Mouse (Mus musculus): ENCODE measurements around the gene Rptor. TPM values are rescaled to one million over a fixed set of nuclear protein-coding genes. Genes with fewer than 3 reads are reported as not detected.

Rptor gene
- total and polyA plus RNA-seq, 2 experiments from 2014 or later: 8.0 to 46.7 TPM

DNA sequence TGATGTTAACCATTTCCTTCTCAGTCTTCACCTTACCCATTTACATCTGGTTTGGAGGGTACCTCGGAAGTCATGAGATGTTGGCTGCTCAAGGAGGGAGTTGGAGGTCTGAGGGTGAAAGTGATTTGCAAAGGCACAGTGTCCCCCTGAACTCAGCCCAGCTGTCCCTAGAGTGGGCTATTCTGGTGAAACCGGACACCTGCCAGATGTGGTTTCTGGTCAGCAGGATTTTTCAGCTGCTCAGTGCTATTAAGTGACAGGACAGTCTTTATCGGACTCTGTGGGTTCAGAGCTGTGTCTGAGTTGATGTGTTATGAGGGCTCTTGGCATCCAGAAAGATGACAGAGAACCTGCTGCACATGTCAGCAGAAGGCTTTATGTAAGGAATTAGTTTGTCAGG is 18.6 kb downstream of the Rptor start:
- no peak for DNase-seq
- Histone ChIP-seq H3K27ac (ENCODE audit: low read depth, low read length) (no peak overlapping the region), H3K4me2 (ENCODE audit: low read depth) (no peak overlapping the region), H3K27me3 (ENCODE audit: insufficient read depth, low read length) (no peaks in the 10 kb centered on the region), H3K9me3 (ENCODE audit: low read length) (no peaks in the 10 kb centered on the region), H3K4me3 (ENCODE audit: low read depth, low read length) (no peak overlapping the region), H3K36me3 (ENCODE audit: insufficient read depth) (no peaks in the 10 kb centered on the region), H3K4me1 (ENCODE audit: insufficient read depth) (peaks cover 6% of the 10 kb centered on the region; the same call in 1 of the 2 replicates), H3K9ac (no peak overlapping the region)
- TF ChIP-seq CTCF (IDR thresholded peaks at IDR 0.05; ENCODE audit: low read depth): no peak
- ATAC-seq: no peak
- WGBS: 82% methylated on average over 3 of the region's 3 CpGs

DNA sequence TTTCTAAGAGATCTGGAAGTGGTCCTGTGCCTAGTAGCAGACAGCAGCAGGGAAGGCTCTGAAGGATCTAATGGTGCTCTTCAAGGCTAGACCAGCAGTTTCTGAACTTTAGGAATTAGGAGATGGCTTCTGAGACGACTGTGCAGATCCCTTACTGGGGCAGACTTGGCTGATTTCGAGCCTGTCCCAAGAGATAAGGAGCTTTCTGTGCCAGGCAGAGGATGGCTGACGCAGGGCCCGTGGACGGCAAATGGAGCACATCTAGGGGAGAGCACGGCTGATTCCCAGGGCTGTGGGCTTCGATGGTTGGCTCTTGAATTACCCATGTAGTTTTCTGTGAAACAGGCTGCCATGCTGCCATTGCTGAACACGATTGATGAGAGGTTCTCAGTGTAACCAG is 21.1 kb downstream of the Rptor start:
- no peak overlapping the region for H3K9ac ChIP-seq
- H3K4me2 ChIP-seq (ENCODE audit: low read depth): no peak overlapping the region
- ATAC-seq: no peak
- TF ChIP-seq CTCF (IDR thresholded peaks at IDR 0.05; ENCODE audit: low read depth): no peak
- peaks cover 6% of the 10 kb centered on the region; the same call in 1 of the 2 replicates for H3K4me1 ChIP-seq (ENCODE audit: insufficient read depth)
- DNase-seq: no peak
- H3K9me3 ChIP-seq (ENCODE audit: low read length): no peaks in the 10 kb centered on the region
- WGBS: 89% methylated on average over 8 of the region's 8 CpGs
- no peak overlapping the region for H3K27ac ChIP-seq (ENCODE audit: low read depth, low read length)
- no peak overlapping the region for H3K4me3 ChIP-seq (ENCODE audit: low read depth, low read length)
- H3K27me3 ChIP-seq (ENCODE audit: insufficient read depth, low read length): no peaks in the 10 kb centered on the region
- H3K36me3 ChIP-seq (ENCODE audit: insufficient read depth): no peaks in the 10 kb centered on the region

DNA sequence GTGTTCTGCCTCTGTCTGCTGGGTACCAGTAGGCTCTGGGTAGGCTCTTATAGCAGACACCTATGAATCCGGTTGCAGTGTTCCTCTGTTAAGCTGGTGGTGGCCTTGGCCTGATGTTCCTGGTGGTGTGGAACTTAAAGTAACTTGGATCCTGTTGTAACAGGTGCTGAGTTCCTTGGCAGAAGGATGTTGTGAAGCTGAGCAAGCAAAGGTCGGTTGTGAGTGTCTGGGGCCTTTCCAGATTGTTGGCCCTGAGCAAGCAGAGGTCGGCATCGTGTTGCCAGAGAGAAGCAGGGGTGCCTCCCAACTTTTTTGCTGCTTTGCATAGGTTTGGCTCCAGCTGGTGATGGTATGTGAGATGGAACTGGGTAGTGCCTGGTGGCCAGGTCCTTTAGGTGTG is 21.7 kb downstream of the Rptor start:
- no peak overlapping the region for H3K9ac ChIP-seq
- H3K9me3 ChIP-seq (ENCODE audit: low read length): no peaks in the 10 kb centered on the region
- H3K4me1 ChIP-seq (ENCODE audit: insufficient read depth): peaks cover 6% of the 10 kb centered on the region; the same call in 1 of the 2 replicates
- H3K27me3 ChIP-seq (ENCODE audit: insufficient read depth, low read length): no peaks in the 10 kb centered on the region
- no peak overlapping the region for H3K4me2 ChIP-seq (ENCODE audit: low read depth)
- DNase-seq (no peak), ATAC-seq (no peak)
- no peak overlapping the region for H3K4me3 ChIP-seq (ENCODE audit: low read depth, low read length)
- 87% methylated on average over 4 of the region's 4 CpGs for WGBS
- no peak for TF ChIP-seq CTCF (IDR thresholded peaks at IDR 0.05; ENCODE audit: low read depth)
- no peaks in the 10 kb centered on the region for H3K36me3 ChIP-seq (ENCODE audit: insufficient read depth)
- no peak overlapping the region for H3K27ac ChIP-seq (ENCODE audit: low read depth, low read length)

DNA sequence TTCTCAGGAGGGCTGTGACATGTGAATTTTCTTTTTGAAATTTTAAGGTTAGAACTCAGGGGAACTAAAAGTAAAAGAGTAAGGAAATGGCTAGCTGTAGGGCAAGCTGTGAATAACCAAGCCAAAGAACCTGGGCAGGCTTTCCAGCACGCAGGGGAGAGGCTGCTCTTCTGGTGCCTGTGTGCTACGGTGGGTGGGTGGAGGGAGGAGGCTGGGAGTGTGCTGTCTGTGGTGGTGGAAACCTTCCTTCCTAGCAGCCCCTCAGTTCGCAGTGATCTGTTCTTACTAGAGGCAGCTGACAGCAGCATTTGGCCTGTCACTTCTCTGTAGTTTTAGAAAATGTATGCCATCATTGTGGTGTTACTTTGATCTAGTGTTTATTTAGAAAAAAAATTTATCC is 22.2 kb downstream of the Rptor start:
- 0 out of 2 replicates have a peak overlapping the region, but pooled peaks have one; percentile 9 for H3K27ac ChIP-seq (ENCODE audit: low read depth, low read length)
- no peak overlapping the region for H3K4me2 ChIP-seq (ENCODE audit: low read depth)
- H3K9ac ChIP-seq: no peak overlapping the region
- H3K27me3 ChIP-seq (ENCODE audit: insufficient read depth, low read length): no peaks in the 10 kb centered on the region
- WGBS: 32% methylated on average over 3 of the region's 3 CpGs
- peaks cover 6% of the 10 kb centered on the region; the same call in 1 of the 2 replicates for H3K4me1 ChIP-seq (ENCODE audit: insufficient read depth)
- no peaks in the 10 kb centered on the region for H3K36me3 ChIP-seq (ENCODE audit: insufficient read depth)
- H3K9me3 ChIP-seq (ENCODE audit: low read length): no peaks in the 10 kb centered on the region
- no peak overlapping the region for H3K4me3 ChIP-seq (ENCODE audit: low read depth, low read length)
- TF ChIP-seq CTCF (IDR thresholded peaks at IDR 0.05; ENCODE audit: low read depth): no peak
- DNase-seq (no peak), ATAC-seq (no peak)

DNA sequence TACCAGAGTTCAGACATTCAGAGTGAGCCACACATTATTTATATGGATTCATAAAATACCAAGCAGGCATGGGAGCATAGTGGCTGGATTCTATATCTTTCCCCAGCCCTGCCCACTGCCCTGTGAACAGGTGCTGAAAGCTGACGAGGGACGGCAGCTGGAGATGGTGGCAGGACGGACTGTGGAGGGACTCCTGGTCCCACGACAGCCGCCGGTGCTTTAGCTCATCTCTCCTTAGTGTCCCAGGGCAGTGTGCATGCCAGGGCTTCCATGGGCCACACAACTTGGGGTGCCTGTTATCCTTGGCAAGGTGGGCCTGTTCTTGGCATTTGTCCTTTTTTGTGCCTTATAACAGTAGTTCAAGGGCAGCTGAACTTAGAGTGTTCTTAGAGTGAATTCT is 22.8 kb downstream of the Rptor start:
- Histone ChIP-seq H3K9ac (0 out of 2 replicates have a peak overlapping the region, but pooled peaks have one; percentile 7), H3K27me3 (ENCODE audit: insufficient read depth, low read length) (no peaks in the 10 kb centered on the region), H3K27ac (ENCODE audit: low read depth, low read length) (no peak overlapping the region), H3K4me1 (ENCODE audit: insufficient read depth) (peaks cover 6% of the 10 kb centered on the region; the same call in 1 of the 2 replicates), H3K9me3 (ENCODE audit: low read length) (no peaks in the 10 kb centered on the region), H3K4me2 (ENCODE audit: low read depth) (no peak overlapping the region), H3K4me3 (ENCODE audit: low read depth, low read length) (no peak overlapping the region), H3K36me3 (ENCODE audit: insufficient read depth) (no peaks in the 10 kb centered on the region)
- 77% methylated on average over 6 of the region's 6 CpGs for WGBS
- TF ChIP-seq CTCF (IDR thresholded peaks at IDR 0.05; ENCODE audit: low read depth): no peak
- DNase-seq (no peak), ATAC-seq (no peak)

DNA sequence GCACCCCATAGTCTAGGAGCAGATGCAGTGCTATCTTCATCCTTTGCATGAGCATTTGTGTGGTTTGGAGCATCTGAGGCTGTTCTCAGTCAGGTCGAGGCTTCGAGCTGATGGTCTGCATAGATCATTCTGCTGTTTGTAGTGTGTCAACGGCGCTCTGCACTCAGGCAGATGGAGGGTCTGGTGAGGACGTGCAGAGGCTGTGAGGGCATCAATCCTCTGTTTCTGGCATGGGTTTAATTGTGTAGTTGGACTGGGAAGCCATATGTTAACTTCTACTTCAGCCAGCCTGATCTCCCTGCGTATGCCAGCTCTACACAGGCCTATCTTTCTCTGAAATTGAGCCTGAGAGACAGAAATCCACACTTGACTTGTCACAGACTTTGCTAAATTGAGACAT is 23.2 kb downstream of the Rptor start:
- H3K27ac ChIP-seq (ENCODE audit: low read depth, low read length): no peak overlapping the region
- TF ChIP-seq CTCF (IDR thresholded peaks at IDR 0.05; ENCODE audit: low read depth): no peak
- peak; percentile 21 for DNase-seq
- ATAC-seq: peak; percentile 69
- H3K4me3 ChIP-seq (ENCODE audit: low read depth, low read length): no peak overlapping the region
- H3K4me1 ChIP-seq (ENCODE audit: insufficient read depth): peaks cover 6% of the 10 kb centered on the region; the same call in 1 of the 2 replicates
- no peaks in the 10 kb centered on the region for H3K9me3 ChIP-seq (ENCODE audit: low read length)
- H3K36me3 ChIP-seq (ENCODE audit: insufficient read depth): no peaks in the 10 kb centered on the region
- H3K27me3 ChIP-seq (ENCODE audit: insufficient read depth, low read length): no peaks in the 10 kb centered on the region
- H3K4me2 ChIP-seq (ENCODE audit: low read depth): no peak overlapping the region
- H3K9ac ChIP-seq: 0 out of 2 replicates have a peak overlapping the region, but pooled peaks have one; percentile 7
- WGBS: 58% methylated on average over 6 of the region's 6 CpGs

- Histone ChIP-seq H3K9ac (no peak overlapping the region), H3K27ac (ENCODE audit: low read depth, low read length) (no peak overlapping the region), H3K4me1 (ENCODE audit: insufficient read depth) (peaks cover 6% of the 10 kb centered on the region; the same call in 1 of the 2 replicates), H3K27me3 (ENCODE audit: insufficient read depth, low read length) (no peaks in the 10 kb centered on the region), H3K4me3 (ENCODE audit: low read depth, low read length) (no peak overlapping the region), H3K9me3 (ENCODE audit: low read length) (no peaks in the 10 kb centered on the region), H3K36me3 (ENCODE audit: insufficient read depth) (no peaks in the 10 kb centered on the region), H3K4me2 (ENCODE audit: low read depth) (no peak overlapping the region)
- TF ChIP-seq CTCF (IDR thresholded peaks at IDR 0.05; ENCODE audit: low read depth): peak; percentile 39
- 64% methylated on average over 3 of the region's 3 CpGs for WGBS
- DNase-seq (no peak), ATAC-seq (no peak)
Measured at GRCm38 (mm10) chr11:119627243-119627642, 24.5 kb downstream of the Rptor start.
